Mouse (Mus musculus) stomach, postnatal 0 days (tissue): Measurements from ENCODE around the gene Ryr1. TPM values are rescaled to one million over a fixed set of nuclear protein-coding genes. Genes with fewer than 3 reads are reported as not detected.

ENCODE experiments used
- ATAC-seq: fragments of 200-750 bp; cut with Nextera tagmentation; 2 replicates; pipeline ENCODE4 v1.8.0; 2017; ENCODE audit not compliant: low FRiP score, low TSS enrichment
- DNase-seq: peaks from one replicate; pipeline ENCODE4 v3.0.0-alpha.2; 2016; ENCODE audit warnings: low spot score
- H3K27ac ChIP-seq: fragments of 300-500 bp; sonication (generic); replicated peaks from 2 replicates; pipeline ENCODE4 v1.5.1; 2014; ENCODE audit warnings: mild to moderate bottlenecking, control low read depth
- H3K27me3 ChIP-seq: fragments of 300-500 bp; sonication (generic); 2 replicates; pipeline ENCODE4 v1.6.1; 2014; ENCODE audit warnings: low read length; ENCODE audit not compliant: control insufficient read depth, insufficient read depth
- H3K36me3 ChIP-seq: fragments of 300-500 bp; sonication (generic); 2 replicates; pipeline ENCODE4 v1.6.1; 2014; ENCODE audit warnings: low read length, mixed read lengths; ENCODE audit not compliant: control insufficient read depth, insufficient read depth
- H3K4me1 ChIP-seq: fragments of 300-500 bp; sonication (generic); replicated peaks from 2 replicates; pipeline ENCODE4 v1.6.1; 2014; ENCODE audit warnings: antibody characterized with exemption; ENCODE audit not compliant: control insufficient read depth, insufficient read depth
- H3K4me2 ChIP-seq: fragments of 300-500 bp; sonication (generic); replicated peaks from 2 replicates; pipeline ENCODE4 v1.6.1; 2014; ENCODE audit warnings: low read depth, mild to moderate bottlenecking, control low read depth, moderate library complexity
- H3K4me3 ChIP-seq: fragments of 300-500 bp; sonication (generic); 2 replicates; pipeline ENCODE4 v1.5.1; 2014; ENCODE audit warnings: low read depth, low read length, control low read depth
- H3K9ac ChIP-seq: fragments of 300-500 bp; sonication (generic); 2 replicates; pipeline ENCODE4 v1.6.1; 2014; ENCODE audit warnings: mild to moderate bottlenecking, low read length, control low read depth, mixed read lengths
- H3K9me3 ChIP-seq: fragments of 300-500 bp; sonication (generic); 2 replicates; pipeline ENCODE4 v1.6.1; 2016; ENCODE audit warnings: low read length; ENCODE audit not compliant: control insufficient read depth
- CTCF ChIP-seq: IDR thresholded peaks from 2 replicates; pipeline ENCODE4 v1.5.1; 2016; ENCODE audit warnings: antibody characterized with exemption, low read depth, mild to moderate bottlenecking, moderate library complexity
- EP300 ChIP-seq: optimal IDR thresholded peaks from 2 replicates; pipeline ENCODE3; 2016; ENCODE audit warnings: antibody characterized with exemption
- WGBS: fragments of 180-500 bp; shearing (Covaris S2); extraction: QIAGEN DNeasy Blood & Tissue Kit; methylation state at CpG from one replicate; pipeline ENCODE4 v1.1.7; 2014; 5-methylcytosine and 5-hydroxymethylcytosine counted together
- polyA plus RNA-seq: library from polyadenylated mRNA; unstranded; fragments of >200 nt; fragmentation: Nextera tagmentation; extraction: Ambion mirVana; gene quantifications from 2 replicates; pipeline ENCODE4 v1.2.1, GENCODE M21; 2015

Gene Ryr1
- polyA plus RNA-seq, 1 experiment from 2014 or later: 0.11 TPM

DNA sequence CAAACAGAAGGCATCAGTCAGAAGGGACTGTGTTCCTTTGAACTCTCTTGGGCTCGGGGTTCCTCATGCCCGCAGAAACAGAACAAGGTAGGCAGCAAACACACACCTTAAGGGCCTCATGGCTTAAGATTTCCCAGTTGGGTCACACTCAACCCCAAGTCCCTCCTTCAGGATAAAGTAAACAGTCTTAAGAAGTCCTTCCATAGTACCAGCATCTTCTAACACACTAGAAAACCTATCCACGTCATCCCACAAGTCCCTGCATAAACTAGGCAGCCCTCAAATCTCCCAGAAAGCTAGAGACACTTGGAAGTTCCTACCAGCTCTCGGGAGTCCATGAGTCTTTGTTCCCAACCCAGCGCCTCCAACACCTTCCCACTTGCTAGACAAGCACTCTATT is 37.3 kb upstream of the Ryr1 start:
- H3K9me3 ChIP-seq: no peaks in the 10 kb centered on the region
- TF ChIP-seq CTCF (no peak), EP300 (no peak)
- 64% methylated on average over 5 of the region's 5 CpGs for WGBS
- H3K27me3 ChIP-seq: no peaks in the 10 kb centered on the region
- H3K4me1 ChIP-seq: no peaks in the 10 kb centered on the region
- H3K36me3 ChIP-seq: no peaks in the 10 kb centered on the region
- no peak for DNase-seq
- H3K9ac ChIP-seq: no peak overlapping the region
- no peak overlapping the region for H3K27ac ChIP-seq
- no peak overlapping the region for H3K4me2 ChIP-seq
- H3K4me3 ChIP-seq: no peak overlapping the region
- ATAC-seq: no peak

DNA sequence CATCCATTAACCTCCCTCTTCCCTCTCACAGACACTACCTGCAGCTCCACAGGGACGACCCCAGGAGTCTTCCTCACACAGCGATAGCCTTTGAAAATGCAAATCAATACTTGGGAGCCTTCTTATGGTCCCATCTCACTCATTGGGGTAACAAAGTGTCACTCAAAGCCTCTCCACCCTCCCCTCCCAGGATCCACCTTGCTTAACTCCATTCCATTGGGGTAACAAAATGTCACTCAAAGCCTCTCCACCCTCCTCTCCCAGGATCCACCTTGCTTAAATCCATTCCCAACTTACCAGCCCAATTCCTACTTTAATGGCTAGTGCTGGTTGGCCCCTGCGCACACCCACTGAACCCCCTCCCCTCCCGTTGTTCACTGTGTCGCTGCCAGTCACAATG is 33.3 kb upstream of the Ryr1 start:
- Histone ChIP-seq H3K4me1 (no peaks in the 10 kb centered on the region), H3K4me3 (no peak overlapping the region), H3K9me3 (no peaks in the 10 kb centered on the region), H3K27ac (no peak overlapping the region), H3K4me2 (no peak overlapping the region), H3K36me3 (peaks cover 2% of the 10 kb centered on the region; the same call in 1 of the 2 replicates), H3K9ac (no peak overlapping the region), H3K27me3 (no peaks in the 10 kb centered on the region)
- TF ChIP-seq EP300: no peak
- TF ChIP-seq CTCF: no peak
- DNase-seq: no peak
- 5% methylated on average over 5 of the region's 5 CpGs for WGBS
- no peak for ATAC-seq

DNA sequence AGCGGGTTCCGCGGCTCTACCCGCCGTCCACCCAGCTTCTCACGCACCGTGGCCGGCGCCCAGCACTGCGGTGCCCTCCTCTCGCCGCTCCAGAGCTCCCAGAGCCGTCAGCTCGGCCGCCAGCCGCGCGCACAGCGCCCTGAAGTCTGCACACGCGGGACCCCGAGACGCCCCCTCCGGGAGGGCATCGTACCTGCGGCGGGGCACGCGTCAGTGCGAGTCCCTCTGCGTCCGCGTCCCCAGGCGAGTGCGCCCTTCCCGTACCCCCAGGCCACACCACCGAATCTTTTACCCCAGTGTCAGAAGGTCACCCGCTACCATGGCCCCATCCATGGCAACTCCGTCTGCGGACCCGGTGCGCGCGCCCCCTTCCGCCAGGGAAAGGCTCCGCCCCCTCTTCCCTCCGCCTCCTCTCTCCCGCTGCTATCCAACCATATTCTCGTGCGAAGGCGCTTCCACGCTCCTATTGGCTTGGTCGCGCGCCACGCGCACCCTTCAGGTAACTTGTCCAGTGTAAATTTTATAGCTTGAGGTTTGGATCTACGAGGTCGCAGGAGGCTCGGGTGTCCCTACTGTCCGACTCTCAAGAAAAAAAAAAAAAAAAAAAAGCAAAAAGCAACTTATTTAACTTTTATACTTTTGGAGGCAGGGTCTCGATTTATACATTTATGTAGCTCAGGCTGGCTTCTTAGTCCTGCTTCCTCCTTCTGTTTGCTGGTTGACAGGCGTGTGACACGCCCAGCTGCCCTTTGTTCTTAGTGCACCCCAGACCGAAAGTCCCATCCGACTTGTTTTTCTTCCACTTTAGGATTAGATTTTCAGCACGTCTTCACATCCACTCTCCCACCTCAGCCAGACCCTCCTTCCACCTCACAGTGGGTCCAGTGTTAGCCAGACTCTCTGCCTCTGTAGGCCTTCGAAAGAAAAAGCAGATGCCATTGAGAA is 31.1 kb upstream of the Ryr1 start, which contains the start of gene Fam98c:
Gene Fam98c (minus strand): TSS at position 397 of the 945 bp plus-strand sequence.
- ATAC-seq (peak; percentile 81), DNase-seq (peak; percentile 89)
- 2% methylated on average over 63 of the region's 68 CpGs for WGBS
- Histone ChIP-seq H3K36me3 (peaks cover 3% of the 10 kb centered on the region; the same call in 1 of the 2 replicates), H3K9ac (peak within 1 kb of the TSS; percentile 88), H3K9me3 (no peaks in the 10 kb centered on the region), H3K4me3 (peak within 1 kb of the TSS; percentile 83), H3K27ac (peak within 1 kb of the TSS; percentile 91), H3K27me3 (no peaks in the 10 kb centered on the region), H3K4me1 (no peaks in the 10 kb centered on the region), H3K4me2 (peak within 1 kb of the TSS; percentile 99)
- TF ChIP-seq CTCF (peak; percentile 61), EP300 (no peak)

DNA sequence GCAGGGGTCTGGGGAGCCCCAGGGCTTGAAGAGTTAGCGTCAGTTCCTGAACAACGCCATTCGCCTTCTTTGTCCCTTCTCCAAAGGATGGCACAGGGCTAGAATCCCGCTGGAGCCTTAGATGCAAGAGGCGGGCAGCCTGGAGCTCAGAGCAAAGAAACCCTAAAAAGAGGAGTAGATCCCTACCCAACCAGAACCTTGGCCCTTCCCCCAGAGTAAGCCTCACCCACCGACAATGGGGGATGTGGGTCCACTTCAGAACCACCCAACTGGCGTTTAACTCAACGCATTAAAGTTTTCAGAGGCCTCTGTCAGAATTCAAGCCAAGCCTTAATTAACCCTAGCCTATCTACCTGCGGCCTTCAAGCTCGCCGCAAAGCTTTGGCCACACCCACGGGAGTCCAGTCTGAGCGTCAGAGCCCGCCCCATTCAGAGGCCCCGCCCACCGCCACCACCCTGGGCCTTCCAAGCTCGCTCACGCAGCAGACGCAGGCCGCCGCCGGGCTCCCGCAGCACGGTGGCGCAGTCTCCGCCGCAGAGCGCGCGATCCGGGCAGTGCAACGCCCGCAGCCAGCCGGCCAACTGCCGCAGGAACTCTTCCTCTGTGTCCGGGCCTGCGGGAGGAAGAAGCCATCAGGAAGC is 30.3 kb upstream of the Ryr1 start:
- no peaks in the 10 kb centered on the region for H3K27me3 ChIP-seq
- ATAC-seq (peak; percentile 91), DNase-seq (peak; percentile 96)
- TF ChIP-seq EP300 (no peak), CTCF (peak; percentile 58)
- H3K36me3 ChIP-seq: peaks cover 3% of the 10 kb centered on the region; the same call in 1 of the 2 replicates
- H3K4me1 ChIP-seq: no peaks in the 10 kb centered on the region
- H3K9ac ChIP-seq: peak overlapping the region; percentile 88
- no peaks in the 10 kb centered on the region for H3K9me3 ChIP-seq
- H3K4me2 ChIP-seq: peak overlapping the region; percentile 99
- H3K4me3 ChIP-seq: peak overlapping the region; percentile 83
- WGBS: 10% methylated on average over 35 of the region's 37 CpGs
- H3K27ac ChIP-seq: peak overlapping the region; percentile 91

DNA sequence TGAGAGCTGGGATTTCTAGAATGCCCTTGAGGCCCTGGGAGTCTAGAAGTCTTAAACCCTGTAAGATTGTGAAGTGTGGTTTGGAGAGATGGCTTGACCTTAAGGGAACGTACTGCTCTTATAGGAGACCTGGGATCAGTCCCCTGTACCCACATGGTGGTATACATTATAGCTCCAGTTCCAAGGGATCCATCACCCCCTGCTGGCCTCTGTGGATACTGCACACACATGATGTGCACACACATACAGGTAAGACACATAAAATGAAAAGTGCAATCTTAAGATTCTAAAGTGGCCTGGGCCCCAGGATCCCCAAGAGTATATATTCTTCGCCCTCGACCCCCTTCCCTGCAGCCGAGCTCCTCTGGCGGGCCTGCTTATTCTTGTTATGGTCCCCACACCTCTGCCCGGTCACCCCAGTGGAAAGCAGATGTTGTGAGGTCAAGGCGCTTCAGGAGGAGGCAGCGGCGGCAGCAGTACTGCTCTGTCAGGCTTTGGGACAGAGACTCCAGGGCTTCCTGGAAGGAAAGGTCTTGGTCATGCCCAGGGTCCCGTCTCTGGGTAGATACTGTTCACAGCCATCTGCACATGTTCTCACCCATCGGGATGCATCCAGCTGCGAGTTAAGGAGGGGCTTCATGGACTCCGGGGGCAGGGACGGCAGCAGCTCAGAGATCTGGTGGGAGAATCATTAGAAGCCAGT is 29.2 kb upstream of the Ryr1 start:
- no peaks in the 10 kb centered on the region for H3K4me1 ChIP-seq
- H3K27ac ChIP-seq: no peak overlapping the region
- no peak overlapping the region for H3K4me2 ChIP-seq
- H3K9ac ChIP-seq: no peak overlapping the region
- no peak for DNase-seq
- TF ChIP-seq CTCF (peak; percentile 38), EP300 (no peak)
- no peaks in the 10 kb centered on the region for H3K9me3 ChIP-seq
- 94% methylated on average over 14 of the region's 14 CpGs for WGBS
- ATAC-seq: no peak
- no peak overlapping the region for H3K4me3 ChIP-seq
- peaks cover 3% of the 10 kb centered on the region; the same call in 1 of the 2 replicates for H3K36me3 ChIP-seq
- no peaks in the 10 kb centered on the region for H3K27me3 ChIP-seq
